Mouse (Mus musculus) WW6 (cell line): ENCODE measurements around the gene Lrr1.

Experiments used
- DNase-seq: peaks from one replicate; pipeline ENCODE4 v3.0.0-alpha.2; 2013; ENCODE audit warnings: low read depth, low spot score

The Lrr1 gene

GRCm38 (mm10) chr12:69198164-69198535 is 29.5 kb downstream of the Lrr1 start, which contains the start of gene Dnaaf2:
Dnaaf2 (minus strand) TSS chr12:69198429.
- DNase-seq, result no peak

DNA sequence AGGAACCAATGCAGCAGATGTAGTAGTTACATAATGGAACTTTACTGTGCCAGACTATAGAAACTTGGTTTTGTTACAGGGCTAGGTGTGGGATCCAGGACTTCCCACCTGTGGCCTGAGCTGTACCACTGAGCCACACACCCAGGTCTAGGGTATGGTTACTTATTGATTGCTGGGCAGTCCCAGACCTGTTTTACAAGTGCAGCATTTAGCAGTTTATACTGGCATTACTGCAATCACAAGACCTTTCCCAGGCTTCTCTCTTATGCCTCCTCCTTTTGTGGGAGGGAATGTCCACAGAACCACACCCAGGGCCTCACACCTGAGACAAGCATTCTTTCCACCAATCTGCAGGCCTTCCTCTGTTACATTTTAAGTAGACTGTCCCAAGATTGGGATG is 30.4 kb downstream of the Lrr1 start:
- DNase-seq, result no peak

- DNase-seq, result no peak
Observed at GRCm38 (mm10) chr12:69204052-69204833, 35.6 kb downstream of the Lrr1 start, which contains the start of gene Gm49384. Gm49384 (minus strand) TSS chr12:69204267.

- DNase-seq, result no peak
Observed at GRCm38 (mm10) chr12:69207396-69207795, 38.8 kb downstream of the Lrr1 start.

DNA sequence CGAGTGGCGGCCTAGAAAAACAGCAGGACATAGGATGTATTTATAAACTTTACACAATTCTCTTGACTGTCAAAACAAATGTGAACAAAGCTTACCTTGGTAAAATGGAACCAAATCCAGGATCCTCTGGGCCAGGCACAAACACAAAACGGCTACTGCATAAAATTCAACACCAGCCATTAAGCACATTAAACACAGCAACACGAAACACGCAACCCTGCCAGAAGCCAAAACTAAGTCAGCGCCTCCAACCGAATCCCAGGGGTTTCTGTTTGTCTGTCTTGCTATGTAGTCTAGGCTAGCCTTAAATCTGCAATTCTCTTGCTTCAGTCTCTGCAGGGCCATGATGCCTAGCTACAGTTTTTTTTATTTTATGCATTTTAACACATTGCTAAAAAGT is 39.3 kb downstream of the Lrr1 start:
- DNase-seq, result no peak

GRCm38 (mm10) chr12:69208520-69208919 is 39.9 kb downstream of the Lrr1 start:
- DNase-seq, result no peak

DNA sequence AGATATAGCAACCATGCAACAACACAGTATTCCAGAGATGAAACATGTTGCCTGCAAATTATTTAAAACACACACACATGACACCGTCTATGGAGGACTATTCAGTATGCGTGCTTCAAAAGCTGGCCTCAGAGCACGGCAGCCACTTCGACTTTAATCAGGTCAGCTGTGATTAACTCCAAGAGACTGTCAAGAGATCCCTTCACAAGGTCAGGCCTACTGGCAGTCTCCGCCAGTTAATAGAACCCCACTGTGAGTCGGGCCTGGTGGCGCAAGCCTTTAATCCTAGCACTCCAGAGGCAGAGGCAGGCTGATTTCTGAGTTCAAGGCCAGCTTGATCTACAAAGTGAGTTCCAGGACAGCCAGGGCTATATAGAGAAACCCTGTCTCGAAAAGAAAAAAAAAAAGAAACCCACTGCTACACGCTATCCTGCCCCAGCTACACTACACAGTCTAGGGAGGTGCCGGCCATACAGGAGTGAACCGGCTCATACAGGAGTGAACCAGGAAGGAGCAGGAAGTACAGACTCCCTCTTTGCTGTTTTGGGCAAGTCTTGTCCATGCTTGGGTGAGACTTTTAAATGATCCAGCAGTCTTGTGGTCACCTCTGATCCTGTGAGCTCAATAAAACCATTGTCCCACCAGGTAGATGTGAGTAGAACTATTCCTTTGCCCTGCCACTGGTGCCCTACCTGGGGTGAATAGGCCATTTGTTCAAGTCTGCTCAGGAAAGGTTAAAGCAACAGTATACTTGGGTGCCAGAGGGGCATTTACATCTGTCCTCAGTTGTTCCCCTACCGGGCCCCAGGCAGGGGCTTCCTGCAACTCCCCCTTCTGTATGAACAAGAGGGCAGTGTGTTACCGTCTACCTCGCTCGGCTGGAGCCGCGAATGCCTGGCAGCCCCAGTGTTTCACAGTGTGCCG is 41.7 kb downstream of the Lrr1 start:
- no peak for DNase-seq

- no peak for DNase-seq
Observed at GRCm38 (mm10) chr12:69211057-69211456, 42.4 kb downstream of the Lrr1 start.

- DNase-seq, result no peak
Observed at GRCm38 (mm10) chr12:69213186-69213777, 44.7 kb downstream of the Lrr1 start.

DNA sequence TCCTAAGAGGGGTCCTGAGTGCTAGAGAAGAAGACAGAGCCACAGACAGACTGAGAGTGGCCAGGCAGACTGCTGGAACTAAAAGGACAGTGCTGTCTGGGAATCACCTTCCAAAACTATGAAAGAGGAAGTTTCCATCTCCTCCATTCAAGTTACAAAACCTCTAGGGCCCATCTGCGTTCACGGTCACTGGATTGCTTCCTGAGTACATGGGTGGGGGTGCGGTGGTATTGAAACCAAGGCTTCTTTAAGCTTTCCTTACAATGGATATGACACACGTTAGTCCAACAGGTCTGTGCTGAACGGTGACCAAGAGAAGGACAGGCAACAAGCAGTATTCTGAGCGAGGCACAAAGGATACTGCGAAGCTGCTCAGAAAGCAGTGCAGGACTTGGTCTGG is 45.8 kb downstream of the Lrr1 start:
- DNase-seq, result no peak

DNA sequence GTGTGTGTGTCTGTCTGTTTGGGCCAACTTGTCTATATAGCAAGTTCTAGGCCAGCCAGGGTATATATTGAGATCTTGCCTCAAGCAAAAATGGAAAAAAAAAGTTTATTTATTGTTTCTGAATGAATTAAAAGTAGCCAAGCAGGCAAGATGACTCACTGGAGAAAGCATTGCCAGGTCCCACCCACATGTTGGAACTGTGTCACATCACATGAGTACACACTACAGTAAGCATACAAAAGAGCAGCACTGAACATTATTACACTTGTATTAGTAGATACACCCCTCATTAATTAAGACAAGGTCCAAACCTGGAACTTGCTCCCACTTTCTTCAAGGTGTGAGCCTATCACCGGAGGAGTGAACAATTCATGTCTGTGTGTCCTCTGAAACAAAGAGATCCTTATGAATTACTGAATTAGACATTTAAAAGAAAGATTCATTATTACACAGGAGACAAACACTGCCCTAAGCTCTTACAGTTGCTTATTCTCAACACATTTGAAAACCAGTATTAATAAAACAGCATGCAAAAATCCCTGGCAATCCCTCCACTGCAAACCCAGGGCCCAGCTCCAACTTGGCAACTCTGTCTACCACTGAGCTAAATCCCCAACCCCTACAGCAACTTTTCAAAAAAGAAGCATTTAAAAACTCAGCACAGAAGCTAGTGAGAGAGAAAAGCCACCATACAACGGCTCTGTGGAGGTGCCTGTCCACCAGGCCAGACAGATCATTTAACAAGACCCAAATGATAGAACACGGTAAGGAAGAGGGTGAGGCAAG is 46.6 kb downstream of the Lrr1 start:
- DNase-seq, result no peak

DNA sequence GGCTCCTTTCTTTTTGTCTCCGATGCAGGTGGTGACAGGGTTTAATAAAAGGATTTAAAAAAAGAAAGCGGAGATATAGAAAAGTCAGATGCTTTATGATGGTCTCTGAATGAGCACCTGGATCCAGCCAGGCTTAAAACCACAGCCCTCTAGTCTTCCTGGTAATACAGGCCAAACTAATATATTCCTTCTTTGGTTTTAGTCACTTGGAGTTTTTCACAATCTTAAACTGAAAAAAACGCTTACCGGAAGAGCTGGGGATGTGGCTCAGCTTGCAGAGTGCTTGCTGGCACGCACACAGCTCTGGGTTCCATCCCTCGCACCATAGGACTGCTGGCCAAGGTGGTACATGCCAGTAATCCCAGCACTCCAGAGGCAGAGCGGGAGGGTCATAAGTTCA is 48.0 kb downstream of the Lrr1 start:
- no peak for DNase-seq

DNA sequence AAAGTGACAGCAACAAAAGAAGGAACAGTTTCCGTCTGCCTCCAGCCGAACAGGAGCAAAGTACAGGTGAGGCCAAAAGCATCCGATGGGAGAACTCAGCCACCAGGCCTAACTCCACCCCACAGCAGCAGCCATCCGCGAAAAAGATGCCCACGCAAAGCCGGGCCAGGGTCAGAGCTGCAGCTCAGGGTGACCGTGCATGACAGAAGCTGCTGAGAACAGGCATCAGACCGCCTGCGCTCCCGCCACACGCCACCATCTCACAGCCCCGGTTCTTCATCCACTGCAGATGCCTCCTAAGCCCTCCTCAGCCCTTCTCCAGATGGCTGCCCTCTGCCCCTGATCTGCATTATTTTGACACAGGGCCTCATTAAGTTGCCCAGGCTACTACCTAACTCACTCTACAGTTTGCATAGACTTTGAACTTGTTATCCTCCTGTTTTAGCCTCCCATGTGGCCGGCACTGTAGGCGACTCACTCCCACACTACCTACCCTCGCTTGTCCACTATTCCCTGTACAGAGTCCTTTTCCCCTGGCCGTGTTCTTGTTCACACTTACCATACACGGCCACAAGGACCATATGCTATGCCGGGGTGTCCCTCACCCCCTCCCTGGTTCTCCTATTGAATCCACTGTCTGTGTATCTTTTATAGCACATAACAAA is 52.1 kb downstream of the Lrr1 start:
- DNase-seq, result no peak

DNA sequence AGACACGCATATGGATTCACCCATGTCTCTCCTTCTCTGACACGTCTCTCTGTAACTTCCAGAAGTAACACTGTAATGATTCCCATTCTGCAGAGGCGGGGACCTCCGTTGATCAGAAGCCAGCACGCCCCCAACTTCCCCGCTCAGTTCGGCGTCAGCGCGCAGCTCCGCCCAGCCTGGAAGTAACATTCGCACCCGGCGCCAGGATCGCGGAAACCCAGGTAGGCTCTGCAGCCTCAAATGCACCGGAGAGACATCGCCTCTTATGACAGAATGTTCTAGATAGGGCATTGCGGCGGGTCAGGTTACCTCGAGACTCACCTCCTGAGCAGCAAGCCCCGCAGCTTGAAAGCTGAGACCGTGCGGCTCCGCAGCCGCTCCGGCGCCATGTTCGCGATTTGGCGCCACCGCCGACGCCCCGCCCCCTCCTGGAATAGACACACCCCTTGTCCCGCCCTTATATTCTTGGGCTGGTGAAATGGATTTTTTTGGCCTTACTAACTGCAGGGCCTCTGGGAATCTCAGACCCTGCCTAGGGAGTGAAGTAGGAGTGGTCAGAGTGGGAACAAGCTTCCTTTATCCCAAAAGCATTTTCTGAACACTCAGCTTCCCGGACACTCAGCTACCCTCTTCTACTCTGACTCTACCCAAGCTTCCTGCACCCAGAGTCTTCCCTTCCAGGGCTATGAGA is 59.3 kb downstream of the Lrr1 start, which contains the start of gene Pole2:
Gene Pole2 (minus strand): TSS at position 420 of the 691 bp plus-strand sequence.
- DNase-seq, result peak; percentile 67
